Mouse (Mus musculus) T-helper 2 cell (primary cell): ENCODE data around the gene Zfp354b.

Experiments used
- in situ Hi-C: fragments of 300-600 bp; cut with MboI, MseI; formaldehyde crosslinking; loops from one replicate; pipeline ENCODE4 v1.15.1; 2025; ENCODE audit warnings: high pct_unique_total_duplicates

The Zfp354b gene

DNA sequence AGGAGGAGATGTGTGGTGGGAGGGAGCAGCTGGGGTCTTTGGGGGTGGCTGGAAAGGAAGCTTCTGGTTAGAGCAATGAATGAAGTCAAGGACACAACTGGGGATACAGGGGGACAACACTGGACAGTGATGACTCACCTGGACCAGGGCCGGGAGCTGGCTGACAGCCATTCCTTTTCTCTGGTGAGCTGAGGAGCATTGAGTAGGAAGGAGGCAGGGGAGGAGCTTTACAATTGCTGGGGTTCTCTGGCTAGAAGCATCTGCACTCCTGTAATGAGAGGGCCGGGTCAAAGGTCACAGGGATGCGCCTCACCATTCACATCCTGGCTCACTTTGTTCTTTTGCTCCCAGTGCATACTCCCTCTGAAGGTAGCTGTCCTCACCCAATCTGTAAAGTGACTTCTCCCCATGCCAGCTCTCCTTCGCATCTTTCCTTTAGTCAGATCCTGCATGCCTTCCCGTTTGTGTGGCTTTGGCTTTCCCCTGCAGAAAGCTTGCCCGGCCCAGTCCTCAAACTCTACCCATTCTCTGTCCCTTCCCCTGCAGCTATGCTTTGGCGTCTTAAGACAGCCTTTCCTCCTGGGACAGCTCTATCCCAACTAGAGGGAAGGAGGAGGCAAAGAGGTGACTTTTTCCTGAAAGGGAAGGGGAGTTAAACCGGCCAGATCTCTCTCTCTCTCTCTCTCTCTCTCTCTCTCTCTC is 45.1 kb downstream of the Zfp354b start:
- in situ Hi-C loops: no loop called here

DNA sequence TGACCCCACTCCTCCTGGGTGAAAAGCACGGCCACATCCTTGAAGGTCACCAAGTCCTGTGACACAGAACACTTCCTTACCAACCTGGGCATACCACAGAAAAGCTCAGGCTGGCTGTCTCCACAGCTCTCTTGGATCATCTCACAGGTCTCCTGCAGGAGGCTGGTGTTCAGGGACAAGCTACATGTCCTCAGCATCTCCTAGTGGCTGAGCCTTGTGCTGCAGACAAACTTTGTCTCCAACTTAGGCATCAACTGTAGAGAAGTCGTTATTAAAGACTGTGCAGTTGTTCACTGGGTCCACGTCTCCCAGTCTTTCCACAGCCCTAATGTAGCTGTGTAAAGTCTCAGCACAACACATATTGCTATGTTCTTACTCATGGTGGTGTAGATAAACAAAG is 47.7 kb downstream of the Zfp354b start:
- in situ Hi-C loops: no loop called here

DNA sequence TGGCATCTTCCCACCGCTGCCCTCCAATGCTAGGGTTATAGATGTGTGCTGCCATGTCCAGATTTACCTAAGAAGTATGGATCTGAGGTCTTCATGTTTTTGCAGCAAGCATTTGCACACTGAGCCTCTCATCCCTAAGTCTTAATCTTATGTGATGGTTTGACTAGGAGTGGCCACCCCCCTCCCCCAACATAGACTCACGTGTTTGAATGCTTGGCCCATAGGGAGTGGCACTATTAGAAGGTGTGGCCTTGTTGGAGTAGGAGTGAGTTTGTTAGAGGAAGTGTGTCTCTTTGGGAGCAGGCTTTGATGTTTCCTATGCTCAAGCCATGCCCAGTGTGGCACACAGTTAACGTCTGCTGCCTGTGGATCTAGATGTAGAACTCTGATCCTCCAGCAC is 52.8 kb downstream of the Zfp354b start:
- in situ Hi-C loops: no loop called here
